Mouse (Mus musculus): ENCODE results near the gene Ano4.
A peak's percentile ranks its signal among the peaks of the same experiment; 100 is the strongest.

Ano4 gene

GRCm38 (mm10) chr10:89149166-89149565 lies 195.4 kb downstream of the Ano4 start:
- DNase-seq (ENCODE audit: low read depth, low spot score) = no peak

- DNase-seq (ENCODE audit: low read depth, low spot score) = peak; percentile 7
Measured at GRCm38 (mm10) chr10:89121391-89121790, 223.2 kb downstream of the Ano4 start.

GRCm38 (mm10) chr10:89114381-89114780 lies 230.2 kb downstream of the Ano4 start:
- no peak for DNase-seq (ENCODE audit: low read depth, low spot score)

GRCm38 (mm10) chr10:89111466-89111865 lies 233.1 kb downstream of the Ano4 start:
- DNase-seq (ENCODE audit: low read depth, low spot score) = no peak

GRCm38 (mm10) chr10:89110917-89111316 lies 233.6 kb downstream of the Ano4 start:
- DNase-seq (ENCODE audit: low read depth, low spot score) = no peak

- no peak for DNase-seq (ENCODE audit: low read depth, low spot score)
Measured at GRCm38 (mm10) chr10:89103594-89103993, 241.0 kb downstream of the Ano4 start.

GRCm38 (mm10) chr10:89102025-89102424 lies 242.5 kb downstream of the Ano4 start:
- no peak for DNase-seq (ENCODE audit: low read depth, low spot score)

GRCm38 (mm10) chr10:89098183-89098582 lies 246.4 kb downstream of the Ano4 start:
- no peak for DNase-seq (ENCODE audit: low read depth, low spot score)

- no peak for DNase-seq (ENCODE audit: low read depth, low spot score)
Measured at GRCm38 (mm10) chr10:89092350-89093040, 252.1 kb downstream of the Ano4 start.

GRCm38 (mm10) chr10:89077447-89077846 lies 267.1 kb downstream of the Ano4 start:
- DNase-seq (ENCODE audit: low read depth, low spot score) = no peak

GRCm38 (mm10) chr10:89055891-89056290 lies 288.7 kb downstream of the Ano4 start:
- no peak for DNase-seq (ENCODE audit: low read depth, low spot score)

GRCm38 (mm10) chr10:89044921-89045320 lies 299.6 kb downstream of the Ano4 start:
- peak; percentile 68 for DNase-seq (ENCODE audit: low read depth, low spot score)

GRCm38 (mm10) chr10:89044166-89044565 lies 300.4 kb downstream of the Ano4 start:
- no peak for DNase-seq (ENCODE audit: low read depth, low spot score)

GRCm38 (mm10) chr10:89018926-89019325 lies 325.6 kb downstream of the Ano4 start:
- DNase-seq (ENCODE audit: low read depth, low spot score) = no peak

GRCm38 (mm10) chr10:89008303-89008702 lies 336.3 kb downstream of the Ano4 start:
- DNase-seq (ENCODE audit: low read depth, low spot score) = no peak

GRCm38 (mm10) chr10:89004518-89004917 lies 340.0 kb downstream of the Ano4 start:
- DNase-seq (ENCODE audit: low read depth, low spot score) = no peak

- no peak for DNase-seq (ENCODE audit: low read depth, low spot score)
Measured at GRCm38 (mm10) chr10:88986925-88987324, 357.6 kb downstream of the Ano4 start.

GRCm38 (mm10) chr10:88983444-88983843 lies 361.1 kb downstream of the Ano4 start:
- peak; percentile 57 for DNase-seq (ENCODE audit: low read depth, low spot score)

GRCm38 (mm10) chr10:88979451-88979850 lies 365.1 kb downstream of the Ano4 start:
- no peak for DNase-seq (ENCODE audit: low read depth, low spot score)

- DNase-seq (ENCODE audit: low read depth, low spot score) = no peak
Measured at GRCm38 (mm10) chr10:88978932-88979331, 365.6 kb downstream of the Ano4 start.

GRCm38 (mm10) chr10:88970951-88971725 lies 373.4 kb downstream of the Ano4 start:
- DNase-seq (ENCODE audit: low read depth, low spot score) = no peak

GRCm38 (mm10) chr10:88968586-88968985 lies 376.0 kb downstream of the Ano4 start:
- no peak for DNase-seq (ENCODE audit: low read depth, low spot score)

- DNase-seq (ENCODE audit: low read depth, low spot score) = peak; percentile 36
Measured at GRCm38 (mm10) chr10:88960791-88961190, 383.8 kb downstream of the Ano4 start.
